In genomic region chr8:83715031-83715690, GRCm38 (mm10) we compare ENCODE assay signal across 8 mouse cellular contexts. TPM values are rescaled to one million over a fixed set of nuclear protein-coding genes. Genes with fewer than 3 reads are reported as not detected.
DNase-seq lines count a peak whose midpoint lies in the region; ATAC-seq and TF ChIP-seq lines count a peak whose summit lies in the region.

TSS of gene Ddx39 (plus strand) at chr8:83715177.

- TF ChIP-seq CTCF in bone marrow macrophage, adult 2 months (IDR thresholded peaks at IDR 0.05; ENCODE audit: low read depth, low read length): no peak
- no peak for TF ChIP-seq CTCF in embryonic fibroblast, embryonic 13.5 days (IDR thresholded peaks at IDR 0.05; ENCODE audit: borderline replicate concordance, insufficient read depth, low read length)

- H3K9me3 ChIP-seq in kidney, embryonic 14.5 days (ENCODE audit: control insufficient read depth, low read length): no peaks in the 10 kb centered on the region
- H3K9me3 ChIP-seq in limb, embryonic 15.5 days: no peaks in the 10 kb centered on the region

- no peaks in the 10 kb centered on the region for H3K27me3 ChIP-seq in kidney, embryonic 14.5 days (ENCODE audit: control insufficient read depth, insufficient read depth, low read length)
- H3K27me3 ChIP-seq in limb, embryonic 15.5 days: no peaks in the 10 kb centered on the region

- TF ChIP-seq POLR2A in bone marrow macrophage, adult 2 months (IDR thresholded peaks at IDR 0.05; ENCODE audit: borderline replicate concordance, low read depth, low read length): no peak
- peak; percentile 74 for TF ChIP-seq POLR2A in embryonic fibroblast, embryonic 13.5 days (IDR thresholded peaks at IDR 0.05; ENCODE audit: low read depth, low read length)

- H3K36me3 ChIP-seq in kidney, embryonic 14.5 days (ENCODE audit: control insufficient read depth, insufficient read depth, low read length): peaks cover 10% of the 10 kb centered on the region
- H3K36me3 ChIP-seq in limb, embryonic 15.5 days: peaks cover 15% of the 10 kb centered on the region

- peak; percentile 100 for ATAC-seq in kidney, embryonic 14.5 days (ENCODE audit: low FRiP score, low TSS enrichment)
- ATAC-seq in limb, embryonic 15.5 days (ENCODE audit: insufficient number of reproducible peaks, low FRiP score, low TSS enrichment, low read depth): peak; percentile 99

- H3K4me2 ChIP-seq in kidney, embryonic 14.5 days (replicated peaks; ENCODE audit: low read depth, low read length): peak within 1 kb of the TSS; percentile 68
- H3K4me2 ChIP-seq in limb, embryonic 15.5 days: peak within 1 kb of the TSS; percentile 70

- H3K4me1 ChIP-seq in bone marrow macrophage, adult 2 months (ENCODE audit: control insufficient read depth, insufficient read depth, low read length): peaks cover 15% of the 10 kb centered on the region
- H3K4me1 ChIP-seq in embryonic fibroblast, embryonic 13.5 days (ENCODE audit: control insufficient read depth, insufficient read depth, low read length): no peaks in the 10 kb centered on the region
- H3K4me1 ChIP-seq in kidney, embryonic 14.5 days (ENCODE audit: control insufficient read depth, insufficient read depth, low read length): peaks cover 13% of the 10 kb centered on the region
- H3K4me1 ChIP-seq in limb, embryonic 15.5 days: peaks cover 19% of the 10 kb centered on the region

- WGBS in kidney, embryonic 14.5 days: under 1% methylated on average over 62 of the region's 63 CpGs
- under 1% methylated on average over 63 of the region's 63 CpGs for WGBS in limb, embryonic 15.5 days

- H3K27ac ChIP-seq in bone marrow macrophage, adult 2 months (ENCODE audit: insufficient read depth, low read depth, low read length): peak within 1 kb of the TSS; percentile 79
- peak within 1 kb of the TSS; percentile 96 for H3K27ac ChIP-seq in embryonic fibroblast, embryonic 13.5 days (ENCODE audit: insufficient read depth, low read length)
- peak within 1 kb of the TSS; percentile 86 for H3K27ac ChIP-seq in kidney, embryonic 14.5 days (ENCODE audit: low read depth, low read length)
- H3K27ac ChIP-seq in limb, embryonic 15.5 days: peak within 1 kb of the TSS; percentile 91

- H3K9ac ChIP-seq in kidney, embryonic 14.5 days (ENCODE audit: low read depth, low read length): peak within 1 kb of the TSS; percentile 86
- H3K9ac ChIP-seq in limb, embryonic 15.5 days: peak within 1 kb of the TSS; percentile 76

- H3K4me3 ChIP-seq in bone marrow macrophage, adult 2 months (ENCODE audit: insufficient read depth, low read length): peak within 1 kb of the TSS; percentile 85
- H3K4me3 ChIP-seq in embryonic fibroblast, embryonic 13.5 days (ENCODE audit: insufficient read depth, low read length): peak within 1 kb of the TSS; percentile 97
- peak within 1 kb of the TSS; percentile 82 for H3K4me3 ChIP-seq in kidney, embryonic 14.5 days (ENCODE audit: low read length)
- peak within 1 kb of the TSS; percentile 90 for H3K4me3 ChIP-seq in limb, embryonic 15.5 days

- peak; percentile 99 for DNase-seq in A20 (ENCODE audit: low read depth, low spot score)
- DNase-seq in heart, adult 9 months (ENCODE audit: low spot score in 2 of 2): peak; percentile 99 to 100
- peak; percentile 95 to 97 for DNase-seq in monocyte, adult 2 months (ENCODE audit: low read depth in 1 of 2, low spot score in 2 of 2)
- DNase-seq in spleen, postnatal 36 days (ENCODE audit: low spot score in 2 of 2): peak; percentile 98

RNA-seq across cellular contexts. Expression of gene Ddx39, which starts in this region (rescaled TPM):
- 27.9 and 28.4 TPM in 2 replicates for polyA plus RNA-seq in bone marrow macrophage, adult 2 months (2012; ENCODE audit: insufficient read depth, insufficient read length, missing spikeins)
- polyA plus RNA-seq in embryonic fibroblast, embryonic 13.5 days (2011; ENCODE audit: insufficient read length, low read depth, missing spikeins): 64.2 and 70.2 TPM in 2 replicates
- polyA plus RNA-seq in kidney, embryonic 14.5 days (2014; fragmentation: Nextera tagmentation; extraction: Ambion mirVana): 193 and 194 TPM in 2 replicates
- 126 and 127 TPM in 2 replicates for polyA plus RNA-seq in limb, embryonic 15.5 days (2015; fragmentation: Nextera tagmentation; extraction: Ambion mirVana)

Comparison
In these comparisons a context has a peak if more than half of its experiments do, and no peak if none do; other contexts are left out.
1. Peak in every context shown above with its lines: DNase-seq, ATAC-seq, H3K4me3 ChIP-seq and H3K27ac ChIP-seq.